Mouse (Mus musculus) heart, embryonic 11.5 days (tissue): ENCODE data around the gene Gm49403. TPM values are rescaled to one million over a fixed set of nuclear protein-coding genes. Genes with fewer than 3 reads are reported as not detected.

ENCODE experiments used
- ATAC-seq: fragments of 200-750 bp; cut with Nextera tagmentation; replicated peaks from 2 replicates; pipeline ENCODE4 v1.8.0; 2017; ENCODE audit warnings: moderate library complexity; ENCODE audit not compliant: insufficient number of reproducible peaks, low FRiP score, low TSS enrichment
- H3K27ac ChIP-seq: fragments of 300-500 bp; sonication (generic); 2 replicates; pipeline ENCODE4 v1.5.1; 2014; ENCODE audit warnings: mild to moderate bottlenecking, low read depth, low read length
- H3K27me3 ChIP-seq: fragments of 300-500 bp; sonication (generic); 2 replicates; pipeline ENCODE4 v1.6.1; 2014; ENCODE audit warnings: mild to moderate bottlenecking, low read length, mixed read lengths; ENCODE audit not compliant: control insufficient read depth, insufficient read depth
- H3K36me3 ChIP-seq: fragments of 300-500 bp; sonication (generic); 2 replicates; pipeline ENCODE4 v1.6.1; 2014; ENCODE audit warnings: mild to moderate bottlenecking, low read length, moderate library complexity, mixed read lengths; ENCODE audit not compliant: control insufficient read depth, insufficient read depth
- H3K4me1 ChIP-seq: fragments of 300-500 bp; sonication (generic); 2 replicates; pipeline ENCODE4 v1.6.1; 2014; ENCODE audit warnings: low read length; ENCODE audit not compliant: control insufficient read depth, insufficient read depth
- H3K4me2 ChIP-seq: fragments of 300-500 bp; sonication (generic); 2 replicates; pipeline ENCODE4 v1.6.1; 2014; ENCODE audit warnings: mild to moderate bottlenecking, moderate library complexity
- H3K4me3 ChIP-seq: fragments of 300-500 bp; sonication (generic); 2 replicates; pipeline ENCODE4 v1.5.1; 2014; ENCODE audit warnings: low read depth, low read length
- H3K9ac ChIP-seq: fragments of 300-500 bp; sonication (generic); 2 replicates; pipeline ENCODE4 v1.6.1; 2014; ENCODE audit warnings: mild to moderate bottlenecking, low read depth, low read length, moderate library complexity
- H3K9me3 ChIP-seq: fragments of 300-500 bp; sonication (generic); replicated peaks from 2 replicates; pipeline ENCODE4 v1.6.1; 2016; ENCODE audit warnings: low read length; ENCODE audit not compliant: control insufficient read depth
- WGBS: fragments of 180-500 bp; shearing (Covaris S2); extraction: QIAGEN DNeasy Blood & Tissue Kit; methylation state at CpG from one replicate; pipeline ENCODE4 v1.1.7; 2014; ENCODE audit not compliant: insufficient replicate concordance; 5-methylcytosine and 5-hydroxymethylcytosine counted together
- polyA plus RNA-seq: library from polyadenylated mRNA; unstranded; fragments of >200 nt; fragmentation: Nextera tagmentation; extraction: Ambion mirVana; gene quantifications from 2 replicates; pipeline ENCODE4 v1.2.1, GENCODE M21; 2014

Gm49403 gene
- polyA plus RNA-seq, 1 experiment from 2014 or later = not detected

DNA sequence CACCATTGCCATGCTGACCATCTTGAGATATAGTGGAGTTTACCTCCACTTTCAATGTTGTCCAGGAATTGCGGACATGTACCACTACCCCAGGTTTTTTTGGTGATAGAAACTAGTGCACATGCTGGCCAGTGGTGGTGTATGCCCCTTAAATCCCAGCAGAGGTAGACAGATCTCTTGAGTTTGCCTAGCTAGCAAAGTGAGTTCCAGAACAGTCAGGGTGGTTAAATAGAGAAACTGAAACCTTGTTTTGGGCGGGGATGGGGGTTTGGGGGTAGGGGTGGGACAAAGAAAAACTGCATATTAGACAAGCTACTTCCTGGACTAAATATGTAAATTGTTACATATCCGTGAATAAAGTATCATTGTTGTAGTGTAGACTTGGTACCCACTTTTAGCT is 35.3 kb downstream of the Gm49403 start:
- Histone ChIP-seq H3K4me1 (peaks cover 8% of the 10 kb centered on the region), H3K4me3 (no peak overlapping the region), H3K27me3 (no peaks in the 10 kb centered on the region), H3K27ac (no peak overlapping the region), H3K4me2 (no peak overlapping the region), H3K36me3 (peaks cover 33% of the 10 kb centered on the region), H3K9me3 (no peaks in the 10 kb centered on the region), H3K9ac (no peak overlapping the region)
- 89% methylated on average over 3 of the region's 3 CpGs for WGBS
- no peak for ATAC-seq

GRCm38 (mm10) chr19:8919684-8920072 is 35.9 kb downstream of the Gm49403 start:
- no peak for ATAC-seq
- no peaks in the 10 kb centered on the region for H3K27me3 ChIP-seq
- H3K27ac ChIP-seq = peak overlapping the region; percentile 78
- H3K36me3 ChIP-seq = peaks cover 26% of the 10 kb centered on the region
- H3K4me3 ChIP-seq = peak overlapping the region; percentile 79
- peak overlapping the region; percentile 82; the same call in 1 of the 2 replicates for H3K9ac ChIP-seq
- WGBS = 61% methylated on average over 6 of the region's 6 CpGs
- H3K4me1 ChIP-seq = peaks cover 8% of the 10 kb centered on the region
- no peaks in the 10 kb centered on the region for H3K9me3 ChIP-seq
- H3K4me2 ChIP-seq = peak overlapping the region; percentile 87

DNA sequence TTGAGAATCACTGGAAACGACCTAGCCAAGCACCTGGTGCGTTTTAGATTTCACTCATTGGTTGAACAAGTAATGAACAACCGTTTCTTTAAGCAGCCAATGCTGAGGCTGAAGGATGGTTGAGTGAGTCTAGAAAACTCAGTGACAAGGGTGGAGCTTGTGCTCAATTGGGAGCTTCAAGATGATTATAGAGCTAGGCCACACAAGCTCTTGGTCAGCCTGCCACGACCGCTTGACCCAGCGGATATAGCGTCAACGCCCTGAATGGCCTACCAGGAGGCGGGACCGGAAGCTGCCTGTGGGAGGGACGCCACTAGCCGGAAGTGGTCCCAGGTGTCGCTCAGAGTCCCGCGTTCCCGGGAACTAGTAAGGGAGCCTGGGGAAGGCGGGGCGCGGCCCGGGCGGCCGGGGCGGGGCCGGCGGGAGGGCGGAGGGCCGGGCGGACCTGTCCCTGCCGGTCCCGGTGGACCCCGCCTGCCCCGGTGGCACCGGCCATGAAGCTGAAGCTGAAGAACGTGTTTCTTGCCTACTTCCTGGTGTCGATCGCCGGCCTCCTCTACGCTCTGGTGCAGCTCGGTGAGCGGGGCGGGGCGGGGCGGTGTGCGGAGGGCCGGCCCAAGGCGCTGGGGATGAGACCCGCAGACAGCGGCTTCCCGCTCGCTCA is 36.5 kb downstream of the Gm49403 start, which contains the start of gene B3gat3:
Gene B3gat3 (plus strand): TSS at position 302 of the 664 bp plus-strand sequence.
- H3K9ac ChIP-seq = peak within 1 kb of the TSS; percentile 82

DNA sequence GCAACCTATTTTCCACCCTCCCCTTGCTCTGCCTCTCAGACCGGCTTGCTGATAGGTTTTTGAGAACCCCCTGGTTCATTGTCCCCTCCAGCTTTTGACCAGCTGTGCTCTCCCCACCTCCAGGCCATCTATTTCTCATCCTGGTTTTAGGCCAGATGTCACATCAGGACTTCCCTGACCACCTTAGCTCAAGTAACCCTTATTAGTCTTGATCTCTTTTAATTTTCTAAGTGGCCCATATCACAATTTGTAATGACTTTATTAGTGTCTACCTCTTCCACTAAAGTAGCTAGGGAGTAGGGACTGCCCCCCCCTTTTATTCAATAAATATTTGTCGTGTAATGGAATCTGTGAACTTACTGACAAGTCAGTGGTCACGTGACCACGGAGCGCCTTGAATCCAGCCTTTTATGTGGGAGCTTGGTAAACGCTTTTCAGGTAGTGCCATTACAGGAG is 37.1 kb downstream of the Gm49403 start:
- H3K36me3 ChIP-seq = peaks cover 21% of the 10 kb centered on the region
- no peak for ATAC-seq
- no peaks in the 10 kb centered on the region for H3K27me3 ChIP-seq
- 2% methylated on average over 6 of the region's 6 CpGs for WGBS
- H3K4me3 ChIP-seq = peak overlapping the region; percentile 79
- H3K9me3 ChIP-seq = no peaks in the 10 kb centered on the region
- peak overlapping the region; percentile 78 for H3K27ac ChIP-seq
- peak overlapping the region; percentile 87 for H3K4me2 ChIP-seq
- H3K9ac ChIP-seq = peak overlapping the region; percentile 82
- H3K4me1 ChIP-seq = peaks cover 8% of the 10 kb centered on the region

More for the DNA sequence above, 36.5 kb downstream of the Gm49403 start, which contains the start of gene B3gat3:
- Histone ChIP-seq H3K4me2 (peak within 1 kb of the TSS; percentile 87), H3K4me1 (peaks cover 8% of the 10 kb centered on the region), H3K27me3 (no peaks in the 10 kb centered on the region), H3K27ac (peak within 1 kb of the TSS; percentile 78), H3K9me3 (no peaks in the 10 kb centered on the region), H3K4me3 (peak within 1 kb of the TSS; percentile 79), H3K36me3 (peaks cover 22% of the 10 kb centered on the region)
- 3% methylated on average over 41 of the region's 50 CpGs for WGBS
- ATAC-seq = peak; percentile 97

DNA sequence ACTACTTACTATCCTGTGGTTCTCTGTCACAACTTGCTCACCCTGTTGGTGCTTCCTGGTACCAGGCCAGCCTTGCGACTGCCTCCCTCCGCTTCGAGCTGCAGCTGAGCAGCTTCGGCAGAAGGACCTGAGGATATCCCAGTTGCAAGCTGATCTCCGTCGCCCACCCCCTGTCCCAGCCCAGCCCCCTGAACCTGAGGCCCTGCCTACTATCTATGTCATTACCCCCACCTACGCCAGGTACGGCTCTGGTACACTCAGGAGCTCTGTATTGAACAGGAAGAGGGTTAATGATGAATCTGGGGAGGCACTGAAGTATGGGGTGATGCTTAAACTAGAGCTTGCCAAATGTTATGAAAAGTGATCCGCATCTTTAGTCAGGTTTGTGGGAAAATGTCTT is 38.0 kb downstream of the Gm49403 start:
- Histone ChIP-seq H3K9me3 (no peaks in the 10 kb centered on the region), H3K27me3 (no peaks in the 10 kb centered on the region), H3K4me1 (peaks cover 8% of the 10 kb centered on the region), H3K4me2 (peak overlapping the region; percentile 87), H3K36me3 (peaks cover 14% of the 10 kb centered on the region), H3K27ac (no peak overlapping the region), H3K4me3 (no peak overlapping the region; the same call in 1 of the 2 replicates), H3K9ac (no peak overlapping the region)
- no peak for ATAC-seq
- 77% methylated on average over 9 of the region's 9 CpGs for WGBS

- peaks cover 16% of the 10 kb centered on the region for H3K36me3 ChIP-seq
- no peak for ATAC-seq
- no peak overlapping the region for H3K4me2 ChIP-seq
- no peak overlapping the region for H3K27ac ChIP-seq
- WGBS = 94% methylated on average over 2 of the region's 2 CpGs
- peaks cover 20% of the 10 kb centered on the region for H3K4me1 ChIP-seq
- no peaks in the 10 kb centered on the region for H3K9me3 ChIP-seq
- no peak overlapping the region for H3K4me3 ChIP-seq
- no peaks in the 10 kb centered on the region for H3K27me3 ChIP-seq
- no peak overlapping the region for H3K9ac ChIP-seq
Measured at GRCm38 (mm10) chr19:8926766-8927165, 43.0 kb downstream of the Gm49403 start.

DNA sequence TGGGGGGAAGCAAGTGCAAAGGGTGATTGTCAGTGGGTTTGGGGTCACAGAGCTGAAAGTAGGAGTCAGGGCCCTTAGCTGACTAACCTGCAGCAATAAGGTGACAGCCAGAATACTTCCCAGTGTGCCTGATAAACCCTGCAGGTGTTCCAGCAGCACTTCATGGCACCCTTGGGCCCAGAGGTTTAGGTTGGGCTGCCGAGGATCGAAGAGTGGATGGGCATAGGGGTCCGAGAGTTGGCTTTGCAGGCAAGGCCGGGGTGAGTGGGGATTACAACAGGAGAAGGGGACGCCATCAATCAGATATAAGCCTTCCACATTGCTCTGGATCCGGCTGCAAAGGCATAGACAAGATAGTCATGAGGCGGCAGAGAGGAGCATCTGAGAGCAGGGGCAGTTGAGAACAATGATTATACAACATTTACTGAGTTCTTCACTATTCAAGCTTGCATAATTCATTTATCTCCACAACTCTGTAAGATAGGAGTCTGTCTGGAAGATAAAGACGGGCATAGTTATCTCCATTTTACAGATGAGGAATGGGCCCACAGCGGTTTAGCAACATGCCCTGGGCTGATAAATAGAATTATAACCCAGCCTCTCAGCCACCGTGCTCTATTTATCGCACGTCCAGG is 44.3 kb downstream of the Gm49403 start:
- Histone ChIP-seq H3K9ac (no peak overlapping the region), H3K4me3 (no peak overlapping the region), H3K4me1 (peaks cover 20% of the 10 kb centered on the region), H3K36me3 (peaks cover 14% of the 10 kb centered on the region), H3K27me3 (no peaks in the 10 kb centered on the region), H3K27ac (no peak overlapping the region), H3K4me2 (no peak overlapping the region), H3K9me3 (no peaks in the 10 kb centered on the region)
- WGBS = 83% methylated on average over 12 of the region's 12 CpGs
- no peak for ATAC-seq

DNA sequence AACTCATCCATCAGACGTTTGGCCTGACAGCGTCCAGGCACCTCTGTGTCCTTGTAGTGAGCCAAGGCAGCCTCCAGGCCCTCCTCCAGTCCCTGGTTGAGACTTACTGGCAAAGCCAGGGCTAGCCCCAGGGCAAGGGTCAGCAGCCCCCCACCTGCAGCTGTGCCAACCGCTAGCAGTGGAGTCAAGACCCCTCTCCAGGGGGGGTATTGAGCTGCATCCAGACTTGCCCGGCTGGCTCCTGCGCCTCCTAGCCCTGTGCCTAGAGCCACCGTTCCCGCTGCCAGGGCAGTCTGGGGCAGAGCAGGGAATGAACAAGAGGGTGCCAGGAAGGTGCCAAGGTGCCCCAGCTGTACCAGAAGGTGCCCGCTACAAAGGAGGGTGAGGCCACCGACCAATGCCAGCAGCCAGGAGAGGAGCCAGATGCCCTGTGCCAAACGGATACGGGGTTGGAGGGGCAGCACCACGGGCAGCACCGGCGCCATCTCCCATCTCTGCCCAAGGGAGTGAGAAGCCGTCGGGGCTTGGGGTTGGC is 45.0 kb downstream of the Gm49403 start:
- Histone ChIP-seq H3K9ac (no peak overlapping the region; the same call in 1 of the 2 replicates), H3K9me3 (no peaks in the 10 kb centered on the region), H3K27ac (peak overlapping the region; percentile 76; the same call in 1 of the 2 replicates), H3K4me1 (peaks cover 20% of the 10 kb centered on the region), H3K4me2 (peak overlapping the region; percentile 89), H3K27me3 (no peaks in the 10 kb centered on the region), H3K36me3 (peaks cover 11% of the 10 kb centered on the region), H3K4me3 (peak overlapping the region; percentile 87)
- WGBS = 18% methylated on average over 16 of the region's 16 CpGs
- ATAC-seq = no peak
